Mouse (Mus musculus): ENCODE results near the gene Atraid. TPM values are rescaled to one million over a fixed set of nuclear protein-coding genes. Genes with fewer than 3 reads are reported as not detected.

The Atraid gene
- polyA plus RNA-seq, 1 experiment from 2014 or later: 147 TPM

- Histone ChIP-seq H3K9ac (peak overlapping the region; percentile 87), H3K4me1 (peaks cover 15% of the 10 kb centered on the region), H3K4me3 (peak overlapping the region; percentile 72), H3K27ac (peak overlapping the region; percentile 81), H3K4me2 (replicated peaks) (peak overlapping the region; percentile 86), H3K27me3 (no peaks in the 10 kb centered on the region), H3K36me3 (peaks cover 51% of the 10 kb centered on the region), H3K9me3 (no peaks in the 10 kb centered on the region)
- WGBS: 10% methylated on average over 19 of the region's 19 CpGs
- no peak; the same call in 1 of the 2 replicates for ATAC-seq (ENCODE audit: low FRiP score, low read depth)
Measured at GRCm38 (mm10) chr5:31055216-31056140, 7.4 kb downstream of the Atraid start.

- Histone ChIP-seq H3K9ac (no peak overlapping the region), H3K4me2 (replicated peaks) (no peak overlapping the region), H3K4me3 (no peak overlapping the region), H3K27me3 (no peaks in the 10 kb centered on the region), H3K27ac (no peak overlapping the region), H3K4me1 (no peaks in the 10 kb centered on the region), H3K36me3 (peaks cover 98% of the 10 kb centered on the region), H3K9me3 (no peaks in the 10 kb centered on the region)
- WGBS: 94% methylated on average over 3 of the region's 3 CpGs
- ATAC-seq (ENCODE audit: low FRiP score, low read depth): no peak
Measured at GRCm38 (mm10) chr5:31069810-31070209, 21.7 kb downstream of the Atraid start.

- Histone ChIP-seq H3K36me3 (peaks cover 100% of the 10 kb centered on the region), H3K9me3 (no peaks in the 10 kb centered on the region), H3K4me3 (no peak overlapping the region), H3K27me3 (no peaks in the 10 kb centered on the region), H3K4me2 (replicated peaks) (no peak overlapping the region), H3K9ac (no peak overlapping the region), H3K4me1 (no peaks in the 10 kb centered on the region), H3K27ac (no peak overlapping the region)
- no peak for ATAC-seq (ENCODE audit: low FRiP score, low read depth)
- WGBS: 82% methylated on average over 2 of the region's 2 CpGs
Measured at GRCm38 (mm10) chr5:31071059-31071458, 22.9 kb downstream of the Atraid start.

GRCm38 (mm10) chr5:31071821-31072220, 23.7 kb downstream of the Atraid start:
- Histone ChIP-seq H3K9me3 (no peaks in the 10 kb centered on the region), H3K36me3 (peaks cover 100% of the 10 kb centered on the region), H3K27ac (no peak overlapping the region), H3K4me2 (replicated peaks) (no peak overlapping the region), H3K4me1 (no peaks in the 10 kb centered on the region), H3K9ac (no peak overlapping the region), H3K27me3 (no peaks in the 10 kb centered on the region), H3K4me3 (no peak overlapping the region)
- no peak for ATAC-seq (ENCODE audit: low FRiP score, low read depth)
- 96% methylated on average over 11 of the region's 11 CpGs for WGBS

GRCm38 (mm10) chr5:31073176-31073575, 25.1 kb downstream of the Atraid start:
- Histone ChIP-seq H3K27me3 (no peaks in the 10 kb centered on the region), H3K36me3 (peaks cover 100% of the 10 kb centered on the region), H3K4me1 (no peaks in the 10 kb centered on the region), H3K27ac (no peak overlapping the region), H3K4me2 (replicated peaks) (no peak overlapping the region), H3K4me3 (no peak overlapping the region), H3K9ac (no peak overlapping the region), H3K9me3 (no peaks in the 10 kb centered on the region)
- ATAC-seq (ENCODE audit: low FRiP score, low read depth): no peak
- 86% methylated on average over 12 of the region's 12 CpGs for WGBS

- no peaks in the 10 kb centered on the region for H3K9me3 ChIP-seq
- H3K4me2 ChIP-seq (replicated peaks): no peak overlapping the region
- no peaks in the 10 kb centered on the region for H3K4me1 ChIP-seq
- no peak overlapping the region for H3K9ac ChIP-seq
- H3K27ac ChIP-seq: no peak overlapping the region
- H3K27me3 ChIP-seq: no peaks in the 10 kb centered on the region
- peaks cover 80% of the 10 kb centered on the region for H3K36me3 ChIP-seq
- no peak for ATAC-seq (ENCODE audit: low FRiP score, low read depth)
- 89% methylated on average over 13 of the region's 13 CpGs for WGBS
- H3K4me3 ChIP-seq: no peak overlapping the region
Measured at GRCm38 (mm10) chr5:31076346-31076745, 28.2 kb downstream of the Atraid start.

- Histone ChIP-seq H3K4me1 (peaks cover 8% of the 10 kb centered on the region), H3K9ac (no peak overlapping the region; the same call in 1 of the 2 replicates), H3K9me3 (no peaks in the 10 kb centered on the region), H3K27ac (no peak overlapping the region), H3K4me3 (no peak overlapping the region), H3K4me2 (replicated peaks) (no peak overlapping the region), H3K36me3 (peaks cover 41% of the 10 kb centered on the region), H3K27me3 (peaks cover 18% of the 10 kb centered on the region)
- no peak for ATAC-seq (ENCODE audit: low FRiP score, low read depth)
- 75% methylated on average over 13 of the region's 13 CpGs for WGBS
Measured at GRCm38 (mm10) chr5:31080059-31080794, 32.1 kb downstream of the Atraid start.

- no peaks in the 10 kb centered on the region for H3K9me3 ChIP-seq
- H3K4me3 ChIP-seq: no peak overlapping the region
- H3K4me1 ChIP-seq: peaks cover 8% of the 10 kb centered on the region
- 64% methylated on average over 3 of the region's 3 CpGs for WGBS
- no peak overlapping the region for H3K27ac ChIP-seq
- H3K36me3 ChIP-seq: peaks cover 35% of the 10 kb centered on the region
- H3K27me3 ChIP-seq: peaks cover 18% of the 10 kb centered on the region
- no peak for ATAC-seq (ENCODE audit: low FRiP score, low read depth)
- no peak overlapping the region for H3K4me2 ChIP-seq (replicated peaks)
- H3K9ac ChIP-seq: no peak overlapping the region
Measured at GRCm38 (mm10) chr5:31080795-31081164, 32.7 kb downstream of the Atraid start.

GRCm38 (mm10) chr5:31081386-31081785, 33.3 kb downstream of the Atraid start:
- no peak for ATAC-seq (ENCODE audit: low FRiP score, low read depth)

GRCm38 (mm10) chr5:31082355-31082754, 34.2 kb downstream of the Atraid start:
- no peak for ATAC-seq (ENCODE audit: low FRiP score, low read depth)
- Histone ChIP-seq H3K27me3 (peaks cover 31% of the 10 kb centered on the region), H3K9me3 (no peaks in the 10 kb centered on the region), H3K36me3 (peaks cover 20% of the 10 kb centered on the region), H3K4me3 (no peak overlapping the region), H3K9ac (no peak overlapping the region), H3K4me1 (peaks cover 8% of the 10 kb centered on the region), H3K4me2 (replicated peaks) (no peak overlapping the region), H3K27ac (no peak overlapping the region)
- WGBS: 9% methylated on average over 5 of the region's 5 CpGs

More at GRCm38 (mm10) chr5:31081386-31081785, 33.3 kb downstream of the Atraid start:
- Histone ChIP-seq H3K9me3 (no peaks in the 10 kb centered on the region), H3K4me3 (no peak overlapping the region), H3K9ac (no peak overlapping the region), H3K27ac (no peak overlapping the region), H3K4me1 (peaks cover 8% of the 10 kb centered on the region), H3K27me3 (peaks cover 23% of the 10 kb centered on the region), H3K36me3 (peaks cover 29% of the 10 kb centered on the region), H3K4me2 (replicated peaks) (no peak overlapping the region)
- 69% methylated on average over 3 of the region's 3 CpGs for WGBS

- Histone ChIP-seq H3K36me3 (peaks cover 12% of the 10 kb centered on the region), H3K4me2 (replicated peaks) (no peak overlapping the region), H3K27ac (no peak overlapping the region), H3K4me3 (no peak overlapping the region), H3K9ac (peak overlapping the region; percentile 25; the same call in 1 of the 2 replicates), H3K27me3 (peaks cover 39% of the 10 kb centered on the region), H3K4me1 (peaks cover 8% of the 10 kb centered on the region), H3K9me3 (no peaks in the 10 kb centered on the region)
- 26% methylated on average over 12 of the region's 12 CpGs for WGBS
- ATAC-seq (ENCODE audit: low FRiP score, low read depth): no peak
Measured at GRCm38 (mm10) chr5:31082935-31083625, 35.0 kb downstream of the Atraid start.

- Histone ChIP-seq H3K4me1 (peaks cover 8% of the 10 kb centered on the region), H3K36me3 (peaks cover 4% of the 10 kb centered on the region), H3K9ac (no peak overlapping the region), H3K4me2 (replicated peaks) (no peak overlapping the region), H3K27me3 (peaks cover 47% of the 10 kb centered on the region), H3K4me3 (no peak overlapping the region), H3K27ac (no peak overlapping the region), H3K9me3 (no peaks in the 10 kb centered on the region)
- WGBS: 15% methylated on average over 8 of the region's 8 CpGs
- no peak for ATAC-seq (ENCODE audit: low FRiP score, low read depth)
Measured at GRCm38 (mm10) chr5:31083949-31084348, 35.8 kb downstream of the Atraid start.
